Mouse (Mus musculus) G1E (cell line): Measurements from ENCODE around the gene Syvn1. TPM values are rescaled to one million over a fixed set of nuclear protein-coding genes. Genes with fewer than 3 reads are reported as not detected.

Experiments used
- ATAC-seq: 2 replicates; pipeline ENCODE4 v1.8.0; 2016; ENCODE audit warnings: mild to moderate bottlenecking; ENCODE audit not compliant: insufficient number of reproducible peaks, poor library complexity, low FRiP score, severe bottlenecking; ENCODE audit errors: extremely low read depth
- DNase-seq: peaks from one replicate; pipeline ENCODE4 v3.0.0; 2012; ENCODE audit warnings: low spot score
- H3K27me3 ChIP-seq: 2 replicates; pipeline ENCODE4 v1.6.1; 2012; ENCODE audit warnings: mild to moderate bottlenecking, low read length, inconsistent platforms; ENCODE audit not compliant: insufficient read depth
- H3K36me3 ChIP-seq: replicated peaks from 2 replicates; pipeline ENCODE3; 2012; ENCODE audit warnings: mild to moderate bottlenecking, inconsistent platforms
- H3K4me1 ChIP-seq: 2 replicates; pipeline ENCODE4 v1.6.1; 2012; ENCODE audit warnings: low read depth, low read length, inconsistent platforms, mixed read lengths; ENCODE audit not compliant: insufficient read depth
- H3K4me3 ChIP-seq: 2 replicates; pipeline ENCODE4 v1.5.1; 2012; ENCODE audit warnings: low read depth, mild to moderate bottlenecking, inconsistent platforms, low read length, moderate library complexity, mixed read lengths
- H3K9me3 ChIP-seq: replicated peaks from 2 replicates; pipeline ENCODE4 v1.6.1; 2012; ENCODE audit warnings: inconsistent platforms
- CTCF ChIP-seq: IDR thresholded peaks from 2 replicates; pipeline ENCODE4 v1.5.1; 2012; ENCODE audit warnings: low read depth, low read length, inconsistent platforms, mixed read lengths
- GATA1 ChIP-seq: IDR thresholded peaks from 2 replicates; pipeline ENCODE4 v1.6.1; 2012; ENCODE audit warnings: borderline replicate concordance, low read length, inconsistent platforms, mixed read lengths
- GATA2 ChIP-seq: IDR thresholded peaks from 2 replicates; pipeline ENCODE4 v1.6.1; 2012; ENCODE audit warnings: low read depth, low read length, inconsistent platforms, borderline replicate concordance
- POLR2AphosphoS5 ChIP-seq: IDR thresholded peaks from 2 replicates; pipeline ENCODE4 v1.6.1; 2012; ENCODE audit warnings: low read depth, low read length, inconsistent platforms; ENCODE audit not compliant: insufficient replicate concordance
- TAL1 ChIP-seq: conservative IDR thresholded peaks from 2 replicates; pipeline ENCODE4 v1.6.1; 2012; ENCODE audit warnings: low read depth, low read length, inconsistent platforms, mixed read lengths
- polyA plus RNA-seq: library from polyadenylated mRNA; stranded (reverse); fragments of >175 nt; gene quantifications from 2 replicates; pipeline ENCODE4 v1.2.3, GENCODE M21; 2012
- total RNA-seq, 2 experiments: library from RNA; stranded (forward) in 1 of 2; stranded (reverse) in 1 of 2; fragments of 200-1000 nt in 1 of 2; fragments of >200 nt in 1 of 2; fragmentation: Nextera tagmentation in 1 of 2; gene quantifications; 2 replicates each; pipeline ENCODE4 v1.2.3; 2014 to 2017

Gene Syvn1
- total and polyA plus RNA-seq, 3 experiments: 4.8 to 78.2 (median 39.7) TPM

- DNase-seq: peak; percentile 84
- ATAC-seq: peak; percentile 63
- peaks cover 85% of the 10 kb centered on the region for H3K36me3 ChIP-seq
- no peaks in the 10 kb centered on the region for H3K9me3 ChIP-seq
- TF ChIP-seq TAL1: no peak
- no peak for TF ChIP-seq POLR2AphosphoS5
- no peak for TF ChIP-seq CTCF
- TF ChIP-seq GATA2: no peak
- no peak for TF ChIP-seq GATA1
- H3K4me1 ChIP-seq: peaks cover 60% of the 10 kb centered on the region
- peak within 1 kb of the TSS; percentile 93 for H3K4me3 ChIP-seq
- H3K27me3 ChIP-seq: no peaks in the 10 kb centered on the region
These were observed 38.3 kb downstream of the Syvn1 start, which contains the start of the genes Zfpl1 and Cdca5 for GRCm38 (mm10) chr19:6084478-6085248. Zfpl1 (minus strand) TSS chr19:6084956. Cdca5 (plus strand) TSS chr19:6084983.

- Histone ChIP-seq H3K36me3 (peaks cover 85% of the 10 kb centered on the region), H3K4me3 (peak overlapping the region; percentile 93), H3K27me3 (no peaks in the 10 kb centered on the region), H3K4me1 (peaks cover 68% of the 10 kb centered on the region), H3K9me3 (no peaks in the 10 kb centered on the region)
- ATAC-seq (peak; percentile 87), DNase-seq (peak; percentile 93)
- TF ChIP-seq CTCF (no peak), POLR2AphosphoS5 (no peak), GATA2 (no peak), TAL1 (no peak)
These were observed 39.1 kb downstream of the Syvn1 start for GRCm38 (mm10) chr19:6085417-6085879.

- Histone ChIP-seq H3K27me3 (no peaks in the 10 kb centered on the region), H3K9me3 (no peaks in the 10 kb centered on the region), H3K36me3 (peaks cover 84% of the 10 kb centered on the region), H3K4me3 (no peak overlapping the region), H3K4me1 (peaks cover 69% of the 10 kb centered on the region)
- ATAC-seq (no peak), DNase-seq (no peak)
- no peak for TF ChIP-seq GATA1
These were observed 42.5 kb downstream of the Syvn1 start for GRCm38 (mm10) chr19:6088841-6089240.

- Histone ChIP-seq H3K27me3 (no peaks in the 10 kb centered on the region), H3K36me3 (peaks cover 98% of the 10 kb centered on the region), H3K4me3 (no peak within 1 kb of the TSS), H3K4me1 (peaks cover 31% of the 10 kb centered on the region), H3K9me3 (no peaks in the 10 kb centered on the region)
- ATAC-seq (no peak), DNase-seq (no peak)
- TF ChIP-seq GATA2 (no peak), CTCF (no peak), TAL1 (no peak), POLR2AphosphoS5 (no peak), GATA1 (no peak)
These were observed 47.7 kb downstream of the Syvn1 start, which contains the start of gene AC131692.1 for GRCm38 (mm10) chr19:6094119-6094518. AC131692.1 (plus strand) TSS chr19:6094419.

- no peak for TF ChIP-seq TAL1
- no peak for TF ChIP-seq GATA2
- TF ChIP-seq CTCF: no peak
- TF ChIP-seq POLR2AphosphoS5: no peak
- no peak for TF ChIP-seq GATA1
- Histone ChIP-seq H3K9me3 (no peaks in the 10 kb centered on the region), H3K4me1 (peaks cover 16% of the 10 kb centered on the region), H3K4me3 (no peak overlapping the region), H3K36me3 (peaks cover 76% of the 10 kb centered on the region), H3K27me3 (no peaks in the 10 kb centered on the region)
- ATAC-seq (no peak), DNase-seq (no peak)
These were observed 51.5 kb downstream of the Syvn1 start for GRCm38 (mm10) chr19:6097847-6098246.

GRCm38 (mm10) chr19:6101186-6101585, 54.8 kb downstream of the Syvn1 start:
- DNase-seq: no peak
- no peaks in the 10 kb centered on the region for H3K9me3 ChIP-seq

More at GRCm38 (mm10) chr19:6101186-6101585, 54.8 kb downstream of the Syvn1 start:
- ATAC-seq: no peak
- TF ChIP-seq POLR2AphosphoS5: no peak
- no peak for TF ChIP-seq GATA2
- TF ChIP-seq CTCF: no peak
- no peak for TF ChIP-seq GATA1
- no peak for TF ChIP-seq TAL1
- no peaks in the 10 kb centered on the region for H3K27me3 ChIP-seq
- peaks cover 46% of the 10 kb centered on the region for H3K4me1 ChIP-seq
- H3K36me3 ChIP-seq: peaks cover 53% of the 10 kb centered on the region
- no peak overlapping the region for H3K4me3 ChIP-seq
